Mouse (Mus musculus): Measurements from ENCODE around the gene Prex1. TPM values are rescaled to one million over a fixed set of nuclear protein-coding genes. Genes with fewer than 3 reads are reported as not detected.

The Prex1 gene
- total and polyA plus RNA-seq, 3 experiments, result 5.5 to 19.5 (median 18.5) TPM

- no peak overlapping the region for H3K4me2 ChIP-seq (ENCODE audit: insufficient read depth, low read depth, poor library complexity, severe bottlenecking)
- no peak for DNase-seq (ENCODE audit: extremely low read depth)
These were observed 191.0 kb downstream of the Prex1 start for GRCm38 (mm10) chr2:166522612-166523120.

DNA sequence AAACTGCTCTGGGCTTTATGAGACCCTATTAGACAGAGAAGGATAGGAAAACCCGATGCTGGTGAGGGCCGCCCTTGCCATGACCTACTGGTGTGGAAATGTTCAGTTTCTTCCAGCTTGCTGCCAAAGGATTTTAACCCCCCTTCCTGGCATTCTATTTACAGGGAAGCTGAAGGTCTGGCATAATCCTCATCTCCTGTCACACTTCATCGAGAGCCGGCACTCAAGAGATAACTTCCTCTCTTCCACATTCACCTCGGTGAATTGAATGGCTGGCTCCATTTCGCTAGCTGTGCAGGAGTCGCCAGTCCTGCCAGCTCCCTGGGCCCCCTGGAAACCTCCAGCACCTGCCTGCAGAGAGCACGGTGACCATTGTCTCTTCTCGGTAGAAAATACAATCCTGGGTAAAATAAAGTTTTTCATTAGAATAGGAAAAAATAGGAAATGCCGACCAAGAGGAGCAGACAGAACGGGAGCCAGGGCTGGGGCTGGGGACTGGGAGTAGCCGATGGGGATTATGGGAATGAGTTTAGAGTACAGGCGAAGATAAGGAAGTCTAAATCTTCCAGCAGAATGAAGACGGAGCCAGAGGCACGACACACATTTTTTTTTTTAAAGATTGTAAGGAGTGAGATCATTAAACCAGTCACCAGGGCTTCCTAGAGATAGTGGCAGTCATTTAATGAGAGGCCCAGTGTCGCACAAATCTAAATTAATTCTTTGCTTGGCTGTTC lies 191.6 kb downstream of the Prex1 start:
- H3K36me3 ChIP-seq (replicated peaks in 1 of 2; ENCODE audit: control insufficient read depth in 1 of 2, insufficient read depth in 1 of 2, low read length in 1 of 2), result no peaks in the 10 kb centered on the region
- H3K27me3 ChIP-seq (replicated peaks), result peaks cover 1% of the 10 kb centered on the region
- no peak overlapping the region for H3K4me2 ChIP-seq (ENCODE audit: insufficient read depth, low read depth, poor library complexity, severe bottlenecking)

More at GRCm38 (mm10) chr2:166522612-166523120, 191.0 kb downstream of the Prex1 start:
- peaks cover 2% of the 10 kb centered on the region for H3K9me3 ChIP-seq (replicated peaks; ENCODE audit: low read length)
- no peaks in the 10 kb centered on the region for H3K79me2 ChIP-seq (replicated peaks; ENCODE audit: control insufficient read depth, extremely low read depth, insufficient read depth, poor library complexity, severe bottlenecking)
- no peak overlapping the region for H3K9ac ChIP-seq (ENCODE audit: insufficient read depth, low read depth)
- no peak overlapping the region for H3K4me3 ChIP-seq (replicated peaks in 1 of 3; ENCODE audit: low read depth in 2 of 3, low read length in 2 of 3, poor library complexity in 1 of 3)
- in situ Hi-C loops (cut with MboI; ENCODE audit: low pct_ligation_motif_present, low pct_unique_long_range_greater_than_20kb, low sequenced_read_pairs), result no loop called here
- H3K27me3 ChIP-seq (replicated peaks), result peaks cover 1% of the 10 kb centered on the region
- no peaks in the 10 kb centered on the region for H3K36me3 ChIP-seq (replicated peaks in 1 of 2; ENCODE audit: control insufficient read depth in 1 of 2, insufficient read depth in 1 of 2, low read length in 1 of 2)
- dilution Hi-C loops (cut with MboI; ENCODE audit: extremely low pct_ligation_motif_present, extremely low pct_unique_long_range_greater_than_20kb, low sequenced_read_pairs), result no loop called here
- H3K4me1 ChIP-seq (ENCODE audit: control insufficient read depth in 1 of 2, insufficient read depth in 2 of 2), result 0 out of 4 replicates have a peak, but pooled peaks cover 0 to 6% of the 10 kb centered on the region in 2 experiments
- TF ChIP-seq POLR2A (IDR thresholded peaks at IDR 0.05; ENCODE audit: low read depth, low read length) (no peak), KAT2A (IDR thresholded peaks at IDR 0.05; ENCODE audit: insufficient replicate concordance, low read length) (no peak), CTCF (conservative IDR thresholded peaks at IDR 0.05 in 1 of 2, IDR thresholded peaks at IDR 0.05 in 1 of 2; ENCODE audit: low read depth in 2 of 2, low read length in 2 of 2) (no peak), PAX5 (IDR thresholded peaks at IDR 0.05; ENCODE audit: low read length) (no peak), MXI1 (IDR thresholded peaks at IDR 0.05; ENCODE audit: low read depth, low read length) (no peak), UBTF (IDR thresholded peaks at IDR 0.05; ENCODE audit: low read depth, low read length) (no peak), IRF4 (IDR thresholded peaks at IDR 0.05; ENCODE audit: low read depth, low read length) (no peak), SIN3A (IDR thresholded peaks at IDR 0.05; ENCODE audit: low read length) (no peak), TCF12 (IDR thresholded peaks at IDR 0.05; ENCODE audit: low read depth, low read length) (no peak), POLR2AphosphoS2 (IDR thresholded peaks at IDR 0.05; ENCODE audit: low read depth, low read length) (no peak), NELFE (IDR thresholded peaks at IDR 0.05; ENCODE audit: low read depth, low read length) (no peak), MEF2A (IDR thresholded peaks at IDR 0.05; ENCODE audit: borderline replicate concordance, low read depth, low read length) (no peak), ZNF384 (IDR thresholded peaks at IDR 0.05; ENCODE audit: low read depth, low read length) (no peak), ETS1 (conservative IDR thresholded peaks at IDR 0.05; ENCODE audit: low read depth, low read length) (no peak), EP300 (IDR thresholded peaks at IDR 0.05; ENCODE audit: low read length) (no peak)
- H3K27ac ChIP-seq (ENCODE audit: insufficient read depth, low read depth), result no peak overlapping the region

More for the DNA sequence above, 191.6 kb downstream of the Prex1 start:
- no peak for TF ChIP-seq BHLHE40 (IDR thresholded peaks at IDR 0.05; ENCODE audit: low read depth, low read length)
- no peak for TF ChIP-seq MAX (IDR thresholded peaks at IDR 0.05; ENCODE audit: low read length)
- TF ChIP-seq ZNF384 (IDR thresholded peaks at IDR 0.05; ENCODE audit: low read depth, low read length), result no peak
- no peak for TF ChIP-seq MAZ (IDR thresholded peaks at IDR 0.05; ENCODE audit: low read depth, low read length)
- TF ChIP-seq MEF2A (IDR thresholded peaks at IDR 0.05; ENCODE audit: borderline replicate concordance, low read depth, low read length), result no peak
- no peak for TF ChIP-seq RAD21 (IDR thresholded peaks at IDR 0.05; ENCODE audit: low read depth, low read length)
- TF ChIP-seq ZC3H11A (IDR thresholded peaks at IDR 0.05; ENCODE audit: low read depth, low read length), result no peak
- no peak for TF ChIP-seq MYC (IDR thresholded peaks at IDR 0.05; ENCODE audit: low read depth, low read length)
- no peak for TF ChIP-seq TCF12 (IDR thresholded peaks at IDR 0.05; ENCODE audit: low read depth, low read length)
- TF ChIP-seq SMC3 (IDR thresholded peaks at IDR 0.05; ENCODE audit: low read depth, low read length), result no peak
- TF ChIP-seq EP300 (IDR thresholded peaks at IDR 0.05; ENCODE audit: low read length), result no peak
- DNase-seq (ENCODE audit: extremely low read depth), result no peak
- Histone ChIP-seq H3K9me3 (replicated peaks; ENCODE audit: low read length) (no peaks in the 10 kb centered on the region), H3K4me3 (replicated peaks in 1 of 3; ENCODE audit: low read depth in 2 of 3, low read length in 2 of 3, poor library complexity in 1 of 3) (no peak overlapping the region), H3K27ac (ENCODE audit: insufficient read depth, low read depth) (no peak overlapping the region), H3K4me1 (ENCODE audit: control insufficient read depth in 1 of 2, insufficient read depth in 2 of 2) (peaks cover 2 to 11% of the 10 kb centered on the region in 2 experiments; a peak in 3 of 4 replicates), H3K79me2 (replicated peaks; ENCODE audit: control insufficient read depth, extremely low read depth, insufficient read depth, poor library complexity, severe bottlenecking) (no peaks in the 10 kb centered on the region), H3K9ac (ENCODE audit: insufficient read depth, low read depth) (no peak overlapping the region)
- in situ Hi-C loops (cut with MboI; ENCODE audit: low pct_ligation_motif_present, low pct_unique_long_range_greater_than_20kb, low sequenced_read_pairs), result no loop called here
- dilution Hi-C loops (cut with MboI; ENCODE audit: extremely low pct_ligation_motif_present, extremely low pct_unique_long_range_greater_than_20kb, low sequenced_read_pairs), result no loop called here
